Mouse (Mus musculus): ENCODE measurements at regions not wholly inside any gene's neighbourhood (a gene's known extent, or its start where the extent isn't known, plus 50 kb on each side); places are given as distances from the start of the nearest gene placed in this dataset.

DNA sequence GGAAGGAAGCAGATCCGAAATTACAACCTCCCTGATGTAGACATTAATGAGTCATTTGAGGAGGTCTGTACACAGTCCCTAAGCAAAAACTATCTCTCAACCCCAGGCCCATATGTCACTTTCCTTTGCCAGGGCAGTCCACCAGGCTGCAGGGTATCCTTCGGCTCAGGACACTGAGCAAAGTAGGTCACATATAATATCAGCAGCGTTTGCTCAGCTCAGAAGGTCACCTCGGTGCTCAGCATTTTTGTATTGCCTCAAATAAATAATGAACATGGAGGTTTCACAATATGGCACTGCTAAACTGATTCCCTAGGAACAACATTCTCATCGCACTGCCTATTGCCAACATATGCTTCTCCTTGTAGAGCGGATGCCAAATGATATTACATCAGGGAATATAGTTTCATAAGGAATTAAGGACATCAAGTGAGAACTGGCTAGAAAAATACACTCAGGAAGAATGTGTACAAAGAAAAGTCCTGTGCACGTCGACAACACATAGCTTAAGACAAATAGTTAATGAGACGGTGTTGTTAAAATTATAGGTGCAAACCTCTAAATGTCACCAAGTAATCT lies 275.4 kb downstream of the Pdcd6ip start:
- no peak for DNase-seq
- Histone ChIP-seq H3K4me3 (no peak overlapping the region), H3K27ac (no peak overlapping the region)
- TF ChIP-seq CTCF (IDR thresholded peaks at IDR 0.05): no peak
- intact Hi-C loops (cut with DNase I): no loop called here

DNA sequence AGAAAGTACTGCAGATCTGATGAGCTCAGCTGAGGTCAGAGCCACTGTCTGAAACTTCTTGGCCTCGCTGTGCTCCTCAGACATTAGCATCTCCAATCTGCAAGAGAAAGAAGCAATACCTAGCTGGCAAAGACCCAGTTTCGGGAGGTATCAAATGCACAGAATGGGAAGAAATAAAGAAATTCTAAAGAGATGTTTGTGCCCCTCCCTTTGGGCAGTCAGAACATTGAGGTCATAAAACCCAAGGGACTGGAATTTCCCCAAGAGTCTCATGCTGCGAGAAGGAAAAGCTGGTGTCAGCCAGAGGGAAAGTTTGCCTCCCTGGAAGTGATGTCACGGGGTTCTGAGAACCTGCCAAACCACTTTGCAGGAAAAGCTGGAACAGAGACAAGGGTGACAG lies 277.6 kb downstream of the Pdcd6ip start:
- no peak for TF ChIP-seq CTCF (IDR thresholded peaks at IDR 0.05)
- no peak for DNase-seq
- Histone ChIP-seq H3K27ac (no peak overlapping the region), H3K4me3 (no peak overlapping the region)
- intact Hi-C loops (cut with DNase I): no loop called here

DNA sequence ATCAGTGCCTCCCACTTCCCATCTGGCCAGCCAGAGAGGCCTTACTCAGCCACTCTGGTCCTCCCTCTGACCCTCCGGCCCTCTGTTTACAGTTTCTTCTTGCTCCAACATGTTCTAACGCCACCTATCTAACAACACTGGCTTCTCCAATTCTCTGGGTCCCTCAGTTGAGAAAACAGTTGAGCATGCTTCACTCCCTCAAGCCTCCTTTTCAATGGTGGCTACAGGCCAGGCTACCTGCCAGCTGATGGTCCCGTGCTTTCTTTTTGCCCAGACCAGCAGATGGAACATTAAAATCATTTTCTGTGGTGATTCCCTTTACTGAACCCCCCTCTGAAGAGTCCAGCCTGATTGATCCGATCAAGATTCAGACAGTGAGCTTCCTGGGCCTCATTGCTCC lies 280.8 kb downstream of the Pdcd6ip start:
- no peak for DNase-seq
- intact Hi-C loops (cut with DNase I): no loop called here
- no peak for TF ChIP-seq CTCF (IDR thresholded peaks at IDR 0.05)

DNA sequence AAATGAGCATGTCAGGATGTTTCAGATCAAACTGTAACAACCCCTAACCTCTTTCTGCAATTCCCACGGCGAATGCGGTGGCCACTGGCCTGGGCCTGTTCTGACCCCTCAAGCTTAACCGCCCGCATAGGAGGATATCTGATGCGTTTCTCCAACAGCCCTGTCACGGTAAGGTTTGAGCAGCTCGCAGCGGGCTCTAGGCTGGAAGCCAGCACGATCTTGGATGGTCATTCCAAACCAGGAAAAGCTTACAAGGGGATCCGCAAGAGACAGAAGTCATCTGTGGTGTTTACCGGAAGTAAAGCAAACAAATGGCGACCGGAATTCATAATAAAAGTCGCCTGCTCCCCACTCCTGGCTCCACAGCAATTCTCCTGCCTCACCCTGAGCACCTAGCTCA lies 281.7 kb downstream of the Pdcd6ip start:
- no peak overlapping the region for H3K27ac ChIP-seq
- TF ChIP-seq CTCF (IDR thresholded peaks at IDR 0.05): no peak
- intact Hi-C loops (cut with DNase I): no loop called here
- H3K4me3 ChIP-seq: no peak overlapping the region
- no peak for DNase-seq

More for the DNA sequence above, 280.8 kb downstream of the Pdcd6ip start:
- Histone ChIP-seq H3K4me3 (no peak overlapping the region), H3K27ac (no peak overlapping the region)

DNA sequence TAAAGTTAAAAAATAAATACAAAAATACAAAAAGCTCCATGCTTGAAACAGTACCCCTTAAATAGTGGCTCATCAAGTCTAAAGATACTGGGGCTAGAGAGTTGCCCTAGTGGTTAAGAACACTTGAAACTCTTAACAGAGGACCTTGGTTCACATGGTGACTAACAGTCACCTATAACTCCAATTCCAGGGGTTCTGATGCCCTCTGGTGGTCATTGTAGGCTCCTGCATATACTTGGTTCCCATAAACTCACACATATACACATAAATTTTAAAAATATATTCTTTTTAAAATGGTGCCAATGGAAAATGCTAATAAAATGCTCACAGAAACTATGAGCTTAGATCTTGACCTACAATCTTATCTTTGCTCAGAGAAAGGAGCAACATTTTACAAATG lies 286.4 kb downstream of the Pdcd6ip start:
- peak; percentile 10; the same call in 1 of the 2 replicates for TF ChIP-seq CTCF (IDR thresholded peaks at IDR 0.05)
- H3K4me3 ChIP-seq: no peak overlapping the region
- intact Hi-C loops (cut with DNase I): no loop called here
- H3K27ac ChIP-seq: no peak overlapping the region
- DNase-seq: no peak

DNA sequence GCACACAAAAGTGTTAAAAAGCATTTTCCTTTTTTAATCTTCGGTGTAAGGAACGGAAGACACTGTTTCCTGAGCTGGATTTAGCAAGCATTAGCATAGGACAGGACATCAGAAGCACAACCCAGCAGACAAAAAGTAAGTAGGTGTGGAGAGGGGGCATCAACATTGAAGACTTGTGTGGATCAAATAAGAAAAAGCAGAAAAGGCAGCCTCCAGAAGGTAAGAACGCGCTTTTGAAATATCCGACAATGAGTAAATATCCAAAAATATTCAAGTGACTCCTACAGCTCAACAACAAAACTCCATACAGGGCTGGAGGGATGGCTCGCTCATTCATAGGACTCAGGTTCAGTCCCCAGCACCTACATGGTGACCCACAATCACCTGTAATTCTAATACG lies 286.9 kb downstream of the Pdcd6ip start:
- DNase-seq: no peak
- TF ChIP-seq CTCF (IDR thresholded peaks at IDR 0.05): no peak
- intact Hi-C loops (cut with DNase I): no loop called here
- Histone ChIP-seq H3K4me3 (no peak overlapping the region), H3K27ac (no peak overlapping the region)

DNA sequence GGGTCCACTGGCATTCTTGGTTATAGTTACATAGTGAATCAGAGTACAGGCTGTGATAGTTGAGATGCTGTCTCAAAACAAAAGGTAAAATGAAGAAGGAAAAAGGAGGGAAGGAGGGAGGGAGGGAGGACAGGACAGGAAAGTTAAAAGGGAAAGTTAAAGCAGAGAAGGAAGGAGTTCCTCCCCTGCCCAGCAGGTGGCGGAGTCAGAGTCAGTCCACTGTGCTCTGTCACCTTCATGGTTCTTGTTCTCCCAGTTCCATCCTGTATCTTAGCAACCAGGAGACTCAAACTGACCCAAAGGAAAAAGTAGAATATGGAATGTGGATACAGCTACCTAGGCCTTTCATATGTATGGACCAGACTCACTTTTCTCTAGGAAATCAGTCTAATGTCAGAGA lies 288.3 kb downstream of the Pdcd6ip start:
- intact Hi-C loops (cut with DNase I): no loop called here
- peak; percentile 58 for TF ChIP-seq CTCF (IDR thresholded peaks at IDR 0.05)

DNA sequence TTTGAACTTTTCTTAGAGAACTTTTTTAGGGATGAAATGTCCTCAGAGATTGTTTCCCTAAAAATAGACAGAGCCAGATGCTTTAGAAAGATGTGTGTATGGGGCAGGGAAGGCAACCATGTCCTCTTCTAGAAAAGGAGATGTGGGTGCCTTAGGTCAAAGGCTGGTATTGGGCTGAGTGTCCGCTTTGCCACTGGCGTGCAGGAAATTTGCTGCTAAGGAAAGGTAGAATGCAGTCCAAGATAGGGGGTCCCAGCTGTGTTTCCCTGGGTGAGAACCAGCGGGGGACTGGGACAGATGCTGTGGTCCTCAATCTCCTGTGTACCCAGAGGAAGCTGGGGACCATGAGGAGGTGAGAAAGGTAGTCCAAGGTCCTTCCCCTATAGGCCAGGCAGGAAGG lies 291.0 kb downstream of the Pdcd6ip start:
- DNase-seq: no peak
- no peak overlapping the region for H3K27ac ChIP-seq
- H3K4me3 ChIP-seq: no peak overlapping the region
- intact Hi-C loops (cut with DNase I): no loop called here
- TF ChIP-seq CTCF (IDR thresholded peaks at IDR 0.05): no peak

More for the DNA sequence above, 288.3 kb downstream of the Pdcd6ip start:
- H3K4me3 ChIP-seq: no peak overlapping the region
- no peak for DNase-seq
- H3K27ac ChIP-seq: no peak overlapping the region

DNA sequence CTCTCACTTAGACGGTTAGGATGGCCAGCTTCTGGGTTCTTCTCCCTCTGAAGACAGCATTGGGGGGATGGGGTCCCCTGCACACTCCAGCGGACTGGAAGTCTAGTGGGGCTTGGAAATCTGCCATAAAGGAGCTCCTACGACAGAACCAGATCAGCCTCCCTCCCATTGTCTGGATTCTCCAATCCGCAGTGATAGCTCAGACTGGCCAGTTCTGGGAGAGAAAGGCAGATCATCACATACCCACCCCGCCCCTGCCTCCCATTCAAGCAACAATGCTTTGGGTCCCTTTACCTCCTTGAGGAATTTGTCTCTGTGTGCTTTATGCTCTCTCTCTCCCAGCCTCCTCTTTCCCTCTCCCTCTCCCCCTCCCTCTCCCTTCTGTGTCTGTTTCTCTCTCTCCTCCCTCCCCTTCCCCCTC lies 292.5 kb downstream of the Pdcd6ip start:
- H3K4me3 ChIP-seq: no peak overlapping the region
- intact Hi-C loops (cut with DNase I): no loop called here
- TF ChIP-seq CTCF (IDR thresholded peaks at IDR 0.05): no peak
- no peak overlapping the region for H3K27ac ChIP-seq
- DNase-seq: no peak

DNA sequence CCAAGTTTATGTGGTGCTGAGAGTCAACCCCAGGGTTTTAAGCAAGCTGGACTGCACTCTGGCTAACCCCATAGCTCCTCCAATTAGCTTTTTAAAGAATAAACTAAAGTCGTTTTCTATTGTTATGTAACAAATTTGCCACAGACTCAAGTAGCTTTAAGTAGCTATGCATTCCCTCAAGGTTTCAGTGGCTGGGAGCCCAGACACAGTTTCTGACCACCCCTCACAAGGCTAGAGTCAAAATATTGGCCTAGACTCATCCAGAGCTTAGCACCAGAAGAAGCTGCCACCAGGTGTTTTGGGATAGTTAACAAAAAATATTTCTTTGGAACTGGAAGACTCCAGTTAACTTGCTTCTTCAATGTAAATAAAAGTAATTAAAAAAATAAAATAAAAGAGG lies 293.4 kb downstream of the Pdcd6ip start:
- intact Hi-C loops (cut with DNase I): no loop called here
- DNase-seq: no peak
- Histone ChIP-seq H3K27ac (no peak overlapping the region), H3K4me3 (no peak overlapping the region)
- no peak for TF ChIP-seq CTCF (IDR thresholded peaks at IDR 0.05)

DNA sequence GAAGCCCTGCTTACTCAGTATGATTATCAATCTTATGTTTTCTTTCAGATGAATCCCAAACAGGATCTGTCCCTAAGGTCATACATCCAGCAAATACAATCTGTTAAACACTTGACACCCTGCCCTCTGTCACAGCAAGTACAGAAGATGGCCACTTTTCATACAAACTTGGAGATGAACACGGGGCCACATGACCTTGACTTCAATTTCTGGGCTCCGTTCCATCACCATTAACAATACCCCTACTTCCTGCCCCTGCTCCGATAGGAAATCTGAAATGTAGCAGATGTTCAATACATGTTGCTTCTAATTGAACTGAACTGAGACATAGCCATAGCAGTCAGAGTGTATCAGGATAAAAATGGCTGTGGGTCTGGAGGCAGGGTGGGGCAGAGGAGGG lies 294.2 kb downstream of the Pdcd6ip start:
- TF ChIP-seq CTCF (IDR thresholded peaks at IDR 0.05): no peak
- Histone ChIP-seq H3K27ac (no peak overlapping the region), H3K4me3 (no peak overlapping the region)
- DNase-seq: no peak
- intact Hi-C loops (cut with DNase I): no loop called here

DNA sequence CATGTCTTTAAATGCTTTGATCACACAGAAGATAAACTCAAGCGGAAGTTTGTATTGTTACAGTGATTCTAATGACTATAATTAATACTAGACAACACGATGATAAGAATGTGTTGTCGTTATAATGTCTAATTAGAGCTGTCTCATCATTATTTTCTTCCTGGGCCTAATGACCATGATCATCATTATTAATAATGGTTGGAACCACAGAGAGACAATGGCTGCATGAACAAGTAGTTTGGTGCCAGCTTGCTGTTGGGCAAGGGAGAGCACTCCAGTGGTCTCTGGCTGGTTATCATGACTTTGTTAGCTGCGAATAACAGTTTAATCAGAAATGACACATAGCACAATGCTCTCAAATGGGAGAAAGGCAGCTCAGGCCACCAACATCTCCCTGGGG lies 296.4 kb downstream of the Pdcd6ip start:
- intact Hi-C loops (cut with DNase I): no loop called here
- no peak for TF ChIP-seq CTCF (IDR thresholded peaks at IDR 0.05)
- no peak for DNase-seq
- Histone ChIP-seq H3K27ac (no peak overlapping the region), H3K4me3 (no peak overlapping the region)

DNA sequence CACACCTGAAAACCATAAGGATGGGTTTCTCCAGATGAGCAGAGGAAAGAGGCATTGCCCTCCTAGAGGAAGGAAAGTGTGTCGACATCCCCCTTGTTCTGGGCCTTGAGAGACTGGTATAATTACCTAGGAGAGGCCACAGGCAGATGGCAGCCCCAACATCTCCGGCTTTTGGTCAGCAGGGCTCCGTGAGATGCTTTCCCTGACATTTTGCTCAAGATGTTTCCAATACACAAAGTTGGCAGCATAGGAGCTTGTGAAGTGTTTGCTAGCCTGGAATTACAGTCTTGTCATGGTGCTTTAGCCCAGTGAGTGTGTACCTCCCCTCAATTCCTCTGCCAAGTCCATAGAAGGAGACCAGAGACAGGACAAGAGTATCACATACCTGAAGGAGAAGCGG lies 299.5 kb downstream of the Pdcd6ip start:
- H3K27ac ChIP-seq: no peak overlapping the region
- no peak for TF ChIP-seq CTCF (IDR thresholded peaks at IDR 0.05)
- DNase-seq: no peak
- H3K4me3 ChIP-seq: no peak overlapping the region
- intact Hi-C loops (cut with DNase I): no loop called here

DNA sequence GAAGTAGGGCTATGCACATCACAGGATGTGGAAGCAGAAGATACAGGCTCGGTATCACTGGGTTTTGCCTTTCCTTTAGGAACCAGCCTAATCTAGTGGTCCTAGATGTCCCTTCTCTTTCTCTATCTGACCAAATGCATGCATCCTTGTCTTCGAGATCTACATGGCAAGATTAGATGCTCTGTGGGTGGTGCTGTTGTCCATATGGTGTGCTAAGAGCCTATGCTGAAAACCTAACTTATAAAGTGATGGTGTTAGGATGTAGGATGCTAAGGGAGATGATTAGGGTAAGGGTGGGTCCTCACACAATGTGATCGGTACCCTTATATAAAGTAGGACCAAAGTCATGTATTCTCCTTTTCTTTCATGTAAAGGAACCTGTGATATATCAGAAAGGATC lies 313.7 kb downstream of the Pdcd6ip start:
- no peak overlapping the region for H3K4me3 ChIP-seq
- intact Hi-C loops (cut with DNase I): no loop called here
- no peak for DNase-seq
- H3K27ac ChIP-seq: no peak overlapping the region
- no peak for TF ChIP-seq CTCF (IDR thresholded peaks at IDR 0.05)

DNA sequence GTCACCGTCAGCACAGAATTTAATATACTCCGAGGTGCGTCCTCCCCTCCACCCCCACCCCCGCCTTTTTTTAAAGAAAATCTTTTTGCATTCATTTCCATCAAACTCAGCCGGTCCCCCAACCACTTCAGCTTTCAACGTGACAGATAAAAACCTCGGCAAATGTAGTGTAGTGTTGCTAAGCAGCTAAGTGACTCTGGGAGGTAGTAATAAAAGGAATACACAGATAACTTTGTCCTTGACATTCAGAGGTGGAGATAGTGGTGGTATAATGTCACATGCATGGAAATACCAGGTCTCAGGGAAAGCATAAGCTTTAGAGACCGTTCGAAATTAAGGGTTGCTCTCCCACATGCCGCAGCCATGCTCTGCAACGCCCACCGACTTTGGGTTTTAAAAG lies 320.7 kb downstream of the Pdcd6ip start:
- H3K27ac ChIP-seq: no peak overlapping the region
- TF ChIP-seq CTCF (IDR thresholded peaks at IDR 0.05): no peak
- no peak for DNase-seq
- intact Hi-C loops (cut with DNase I): no loop called here
- no peak overlapping the region for H3K4me3 ChIP-seq
